Mouse (Mus musculus) hindbrain, embryonic 14.5 days (tissue): ENCODE measurements at regions not wholly inside any gene's neighbourhood (a gene's known extent, or its start where the extent isn't known, plus 50 kb on each side); places are given as distances from the start of the nearest gene placed in this dataset.

Experiments used
- ATAC-seq: fragments of 200-750 bp; cut with Nextera tagmentation; 2 replicates; pipeline ENCODE4 v1.8.0; 2017; ENCODE audit warnings: moderate number of reproducible peaks, mild to moderate bottlenecking, moderate TSS enrichment, moderate library complexity; ENCODE audit not compliant: low FRiP score
- DNase-seq: peaks from one replicate; pipeline ENCODE4 v3.0.0-alpha.2; 2015; ENCODE audit warnings: low spot score
- H3K27ac ChIP-seq: fragments of 300-500 bp; sonication (generic); 2 replicates; pipeline ENCODE4 v1.5.1; 2014; ENCODE audit warnings: mild to moderate bottlenecking, moderate library complexity
- H3K27me3 ChIP-seq: fragments of 300-500 bp; sonication (generic); 2 replicates; pipeline ENCODE4 v1.6.1; 2014; ENCODE audit warnings: mild to moderate bottlenecking, low read length, mixed read lengths; ENCODE audit not compliant: control insufficient read depth, insufficient read depth
- H3K36me3 ChIP-seq: fragments of 300-500 bp; sonication (generic); replicated peaks from 2 replicates; pipeline ENCODE4 v1.6.1; 2014; ENCODE audit not compliant: control insufficient read depth, insufficient read depth
- H3K4me1 ChIP-seq: fragments of 300-500 bp; sonication (generic); replicated peaks from 2 replicates; pipeline ENCODE4 v1.6.1; 2014; ENCODE audit warnings: antibody characterized with exemption, low read length, mixed read lengths; ENCODE audit not compliant: control insufficient read depth, insufficient read depth
- H3K4me2 ChIP-seq: fragments of 300-500 bp; sonication (generic); replicated peaks from 2 replicates; pipeline ENCODE4 v1.6.1; 2014; ENCODE audit warnings: mild to moderate bottlenecking, moderate library complexity
- H3K4me3 ChIP-seq: fragments of 300-500 bp; sonication (generic); replicated peaks from 2 replicates; pipeline ENCODE4 v1.5.1; 2014; ENCODE audit warnings: mild to moderate bottlenecking, low read length
- H3K9ac ChIP-seq: fragments of 300-500 bp; sonication (generic); 2 replicates; pipeline ENCODE4 v1.6.1; 2014
- H3K9me3 ChIP-seq: fragments of 300-500 bp; sonication (generic); 2 replicates; pipeline ENCODE4 v1.6.1; 2016; ENCODE audit warnings: low read length; ENCODE audit not compliant: control insufficient read depth
- WGBS: fragments of 180-500 bp; shearing (Covaris S2); extraction: QIAGEN DNeasy Blood & Tissue Kit; methylation state at CpG from one replicate; pipeline ENCODE4 v1.1.7; 2014; 5-methylcytosine and 5-hydroxymethylcytosine counted together

DNA sequence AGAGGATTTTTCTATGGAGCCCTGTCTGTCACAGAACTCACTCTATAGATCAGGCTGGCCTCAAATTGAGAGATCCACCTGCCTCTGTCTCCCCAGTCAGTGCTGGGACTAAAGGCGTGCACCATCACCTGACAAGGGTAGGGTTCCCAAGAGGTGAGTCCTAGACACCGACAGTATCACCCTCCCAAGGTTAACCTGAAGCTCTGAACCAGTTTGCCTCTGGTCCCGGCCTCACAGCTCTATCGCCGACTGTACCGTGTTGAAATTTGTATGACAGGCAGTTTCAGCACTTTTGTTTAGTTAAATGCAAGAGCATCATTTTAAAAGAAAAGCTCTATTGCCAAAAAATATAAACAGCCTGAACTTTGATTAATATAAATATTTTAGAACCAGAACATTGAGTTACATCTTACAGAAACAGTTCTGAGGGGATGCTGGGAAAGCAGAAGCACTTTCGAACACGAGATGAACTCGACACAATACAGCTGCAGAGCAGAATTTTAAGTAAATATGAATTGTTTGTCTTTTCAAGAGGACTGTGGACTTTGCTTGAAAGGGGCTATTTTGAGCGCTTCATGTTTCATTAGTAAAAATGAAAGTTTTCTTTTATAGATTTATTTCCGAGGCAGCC, 189.2 kb upstream of the Adgrl2 start:
- no peak for ATAC-seq
- H3K36me3 ChIP-seq, result no peaks in the 10 kb centered on the region
- no peak overlapping the region for H3K27ac ChIP-seq
- peaks cover 8% of the 10 kb centered on the region; the same call in 1 of the 2 replicates for H3K4me1 ChIP-seq
- no peak overlapping the region for H3K4me3 ChIP-seq
- H3K9me3 ChIP-seq, result no peaks in the 10 kb centered on the region
- no peak overlapping the region for H3K9ac ChIP-seq
- 79% methylated on average over 11 of the region's 11 CpGs for WGBS
- H3K4me2 ChIP-seq, result no peak overlapping the region
- DNase-seq, result no peak
- H3K27me3 ChIP-seq, result no peaks in the 10 kb centered on the region

DNA sequence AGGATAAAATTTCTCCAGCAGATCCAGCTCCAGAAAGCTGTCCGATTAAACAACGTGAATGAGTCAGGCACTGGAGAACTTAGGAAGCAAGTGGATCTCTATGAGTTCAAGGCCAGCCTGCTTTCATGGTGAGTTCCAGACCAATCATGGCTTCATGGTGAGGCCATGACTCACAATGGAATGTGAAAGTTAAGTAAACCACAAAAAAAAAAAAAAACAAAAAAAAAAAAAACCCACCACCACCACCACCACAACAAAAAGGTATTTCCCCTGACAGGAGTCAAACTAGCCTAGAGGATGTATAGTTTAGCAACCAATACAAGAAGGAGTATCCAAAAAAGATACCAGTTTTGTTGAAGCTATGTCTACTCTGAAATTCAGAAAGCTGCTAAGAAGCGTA, 188.5 kb upstream of the Adgrl2 start:
- ATAC-seq, result no peak
- no peak overlapping the region for H3K9ac ChIP-seq
- H3K4me3 ChIP-seq, result no peak overlapping the region
- H3K27ac ChIP-seq, result no peak overlapping the region
- H3K4me1 ChIP-seq, result 0 out of 2 replicates have a peak, but pooled peaks cover 6% of the 10 kb centered on the region
- 96% methylated on average over 3 of the region's 3 CpGs for WGBS
- no peaks in the 10 kb centered on the region for H3K36me3 ChIP-seq
- H3K9me3 ChIP-seq, result no peaks in the 10 kb centered on the region
- no peak for DNase-seq
- H3K4me2 ChIP-seq, result no peak overlapping the region
- no peaks in the 10 kb centered on the region for H3K27me3 ChIP-seq

DNA sequence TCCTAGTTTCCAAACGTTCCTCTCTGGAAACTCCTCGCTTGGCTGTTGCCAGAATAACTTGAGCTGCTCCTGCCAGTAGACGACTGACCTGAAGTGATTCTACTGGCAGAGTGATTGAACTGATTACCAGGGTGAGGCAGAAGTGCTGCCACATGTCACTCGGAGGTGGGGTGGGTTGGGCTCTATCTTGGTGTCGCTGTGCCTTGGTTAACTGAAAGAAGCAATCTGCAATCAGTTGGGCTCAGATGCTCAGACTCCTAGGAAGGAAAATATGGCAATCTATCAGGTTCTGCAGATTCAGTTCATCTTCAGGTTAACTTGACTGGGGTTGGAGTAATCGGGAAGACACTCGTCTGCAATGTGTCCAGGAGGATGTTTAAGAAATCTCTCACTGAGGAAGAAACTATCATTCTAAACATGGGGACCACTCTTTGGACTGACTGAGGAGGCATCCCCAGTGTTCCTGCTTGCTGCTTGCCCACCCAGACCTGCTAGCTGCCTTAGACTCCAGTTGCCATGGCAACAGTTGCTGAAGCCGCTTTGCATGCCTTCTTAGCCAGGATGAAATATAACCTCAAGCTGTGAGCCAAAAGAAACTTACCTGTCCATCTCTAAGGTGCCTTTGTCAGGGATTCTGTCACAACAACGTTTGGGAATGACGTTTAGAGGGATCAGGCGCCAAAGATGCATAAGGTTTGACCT, 184.5 kb upstream of the Adgrl2 start:
- WGBS, result 66% methylated on average over 11 of the region's 11 CpGs
- DNase-seq (peak; percentile 63), ATAC-seq (no peak)
- Histone ChIP-seq H3K9ac (no peak overlapping the region), H3K9me3 (no peaks in the 10 kb centered on the region), H3K27me3 (no peaks in the 10 kb centered on the region), H3K27ac (no peak overlapping the region), H3K4me1 (0 out of 2 replicates have a peak, but pooled peaks cover 3% of the 10 kb centered on the region), H3K4me3 (no peak overlapping the region), H3K36me3 (no peaks in the 10 kb centered on the region), H3K4me2 (no peak overlapping the region)

DNA sequence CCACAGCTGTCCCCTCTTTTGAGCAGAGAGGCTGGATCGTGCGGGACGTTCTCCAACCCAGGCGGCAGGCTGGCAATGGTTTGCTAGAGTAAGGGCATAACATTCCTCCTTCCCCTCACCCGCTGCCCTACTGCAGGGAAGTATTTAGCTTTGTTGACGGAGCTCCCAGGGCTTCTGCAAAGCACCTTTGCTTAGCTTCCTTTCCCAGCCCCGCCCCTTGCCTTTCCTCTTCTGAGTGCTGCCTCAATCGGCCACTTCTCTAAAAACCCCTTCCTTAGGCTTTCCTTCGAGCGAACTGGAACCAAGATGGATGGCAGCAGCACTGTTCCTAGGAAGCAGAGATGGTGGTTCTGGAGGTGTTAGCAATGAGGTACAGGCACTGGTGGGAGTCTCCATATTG, 183.2 kb upstream of the Adgrl2 start:
- no peak for ATAC-seq
- 51% methylated on average over 10 of the region's 10 CpGs for WGBS
- DNase-seq, result no peak

DNA sequence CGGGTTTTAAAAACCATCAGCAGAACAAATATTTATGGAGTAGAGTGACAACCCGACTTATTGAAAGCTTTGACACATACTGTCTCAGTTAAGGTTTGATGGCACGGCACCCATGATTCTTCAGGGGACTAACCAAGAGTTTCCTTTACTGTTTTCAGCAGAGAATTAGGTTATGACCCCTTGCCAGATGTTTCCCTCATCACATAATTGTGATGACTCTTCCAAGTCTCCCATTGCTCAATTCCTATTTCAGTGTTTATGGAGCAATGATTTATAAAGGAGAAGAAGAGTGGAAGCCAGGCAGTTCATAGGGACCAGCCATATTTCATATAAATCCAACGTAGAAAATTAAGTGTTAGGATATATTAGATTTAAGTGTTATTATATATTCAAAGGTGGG, 181.4 kb upstream of the Adgrl2 start:
- no peak overlapping the region for H3K27ac ChIP-seq
- no peak overlapping the region for H3K4me3 ChIP-seq
- no peak overlapping the region for H3K9ac ChIP-seq
- H3K9me3 ChIP-seq, result no peaks in the 10 kb centered on the region
- H3K27me3 ChIP-seq, result no peaks in the 10 kb centered on the region
- WGBS, result 88% methylated on average over 4 of the region's 4 CpGs
- H3K36me3 ChIP-seq, result no peaks in the 10 kb centered on the region
- no peak for ATAC-seq
- no peak overlapping the region for H3K4me2 ChIP-seq
- H3K4me1 ChIP-seq, result 0 out of 2 replicates have a peak, but pooled peaks cover 3% of the 10 kb centered on the region
- DNase-seq, result no peak

More for the DNA sequence above, 183.2 kb upstream of the Adgrl2 start:
- H3K27me3 ChIP-seq, result no peaks in the 10 kb centered on the region
- no peaks in the 10 kb centered on the region for H3K9me3 ChIP-seq
- no peak overlapping the region for H3K4me3 ChIP-seq
- no peaks in the 10 kb centered on the region for H3K36me3 ChIP-seq
- no peak overlapping the region for H3K4me2 ChIP-seq
- H3K4me1 ChIP-seq, result 0 out of 2 replicates have a peak, but pooled peaks cover 3% of the 10 kb centered on the region
- no peak overlapping the region for H3K27ac ChIP-seq
- no peak overlapping the region for H3K9ac ChIP-seq

DNA sequence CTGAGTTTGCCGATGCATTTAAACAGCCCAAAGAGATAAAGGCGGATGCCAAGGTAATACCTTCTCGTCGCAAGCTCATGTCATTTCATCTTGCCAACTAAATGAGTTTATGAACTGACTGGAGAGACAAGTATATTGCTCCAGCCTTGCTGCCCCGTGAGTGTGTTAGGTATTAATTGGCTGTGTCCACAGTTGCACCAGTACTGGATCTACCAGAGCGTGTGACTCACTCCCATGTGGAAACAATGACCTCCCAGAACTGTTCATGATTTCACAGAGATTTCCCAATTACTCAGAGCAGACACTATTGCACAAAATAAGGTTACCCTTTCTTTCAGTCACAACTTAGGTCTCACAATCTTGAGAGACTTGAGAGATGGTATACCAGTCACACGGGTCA, 179.8 kb upstream of the Adgrl2 start:
- H3K4me1 ChIP-seq, result 0 out of 2 replicates have a peak, but pooled peaks cover 3% of the 10 kb centered on the region
- no peak overlapping the region for H3K4me2 ChIP-seq
- H3K27ac ChIP-seq, result no peak overlapping the region
- no peak overlapping the region for H3K9ac ChIP-seq
- no peak overlapping the region for H3K4me3 ChIP-seq
- no peaks in the 10 kb centered on the region for H3K9me3 ChIP-seq
- no peak for ATAC-seq
- no peaks in the 10 kb centered on the region for H3K36me3 ChIP-seq
- H3K27me3 ChIP-seq, result no peaks in the 10 kb centered on the region
- no peak for DNase-seq
- WGBS, result 78% methylated on average over 7 of the region's 7 CpGs

DNA sequence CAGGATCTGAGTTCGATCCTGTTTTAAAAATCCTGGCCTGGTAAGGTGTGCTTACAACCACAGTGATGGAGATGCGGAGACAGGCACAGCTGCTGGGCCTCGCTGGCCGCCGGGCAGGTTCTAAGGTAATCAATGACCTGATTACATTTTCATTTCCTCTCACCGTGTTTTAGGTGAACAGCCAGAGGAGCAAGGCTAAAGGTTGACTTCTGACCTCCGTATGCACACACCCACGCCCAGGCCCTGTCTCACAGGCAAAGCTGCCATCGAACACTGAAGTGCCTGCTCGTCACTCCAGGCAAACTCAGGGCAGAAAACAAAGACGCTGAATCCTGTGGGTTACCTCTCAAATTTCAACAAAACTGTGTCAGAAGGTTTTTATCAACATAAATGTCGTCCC, 179.1 kb upstream of the Adgrl2 start:
- WGBS, result 69% methylated on average over 12 of the region's 12 CpGs
- no peaks in the 10 kb centered on the region for H3K36me3 ChIP-seq
- ATAC-seq, result no peak

DNA sequence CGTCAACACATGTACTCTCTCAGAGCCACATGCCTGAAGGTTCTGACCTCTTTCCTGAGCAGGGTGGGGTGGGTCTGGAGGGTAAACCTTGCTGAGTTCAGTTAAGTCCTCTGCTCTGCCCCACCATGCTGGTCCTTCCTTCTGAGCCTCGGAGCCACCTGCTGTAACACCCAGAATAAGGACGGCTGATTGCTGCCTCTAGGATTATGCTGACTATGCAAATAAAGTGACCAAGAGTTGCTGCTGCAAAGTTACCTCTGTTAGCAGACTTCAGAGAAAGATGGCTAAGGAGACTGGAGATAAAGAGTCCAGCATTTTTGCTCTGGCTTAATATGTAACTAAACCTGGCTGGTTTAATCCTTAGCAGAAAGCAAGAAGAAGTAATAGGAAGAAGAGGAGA, 177.6 kb upstream of the Adgrl2 start:
- H3K27ac ChIP-seq, result no peak overlapping the region

More for the DNA sequence above, 179.1 kb upstream of the Adgrl2 start:
- H3K27ac ChIP-seq, result no peak overlapping the region
- no peak overlapping the region for H3K4me2 ChIP-seq
- no peaks in the 10 kb centered on the region for H3K4me1 ChIP-seq
- H3K9ac ChIP-seq, result no peak overlapping the region
- no peaks in the 10 kb centered on the region for H3K9me3 ChIP-seq
- H3K4me3 ChIP-seq, result no peak overlapping the region
- no peak for DNase-seq
- no peaks in the 10 kb centered on the region for H3K27me3 ChIP-seq

DNA sequence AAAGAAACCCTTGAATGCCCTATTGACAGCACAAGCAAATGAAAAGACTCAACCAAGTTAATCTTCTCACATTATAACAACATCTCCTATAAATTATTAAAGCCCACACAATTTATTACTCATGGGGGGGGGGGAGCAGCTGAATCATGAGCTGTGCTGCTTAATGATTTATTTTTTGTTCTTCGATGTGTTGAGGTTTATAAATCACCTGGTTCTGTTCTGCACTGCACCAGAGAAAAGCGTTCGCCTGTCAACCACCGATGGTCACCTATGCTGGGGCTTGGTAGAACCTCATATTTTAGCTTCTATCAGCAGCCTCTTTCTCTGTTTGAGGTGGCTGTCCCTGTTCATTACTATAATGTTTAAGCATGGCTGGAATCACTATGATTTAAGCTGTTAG, 174.4 kb upstream of the Adgrl2 start:
- ATAC-seq, result no peak

More for the DNA sequence above, 177.6 kb upstream of the Adgrl2 start:
- Histone ChIP-seq H3K4me1 (no peaks in the 10 kb centered on the region), H3K4me2 (no peak overlapping the region), H3K9me3 (no peaks in the 10 kb centered on the region), H3K4me3 (no peak overlapping the region), H3K9ac (no peak overlapping the region), H3K27me3 (no peaks in the 10 kb centered on the region), H3K36me3 (no peaks in the 10 kb centered on the region)
- ATAC-seq (no peak), DNase-seq (no peak)
- 59% methylated on average over 3 of the region's 3 CpGs for WGBS

More for the DNA sequence above, 174.4 kb upstream of the Adgrl2 start:
- no peak overlapping the region for H3K9ac ChIP-seq
- 85% methylated on average over 4 of the region's 4 CpGs for WGBS
- H3K4me1 ChIP-seq, result no peaks in the 10 kb centered on the region
- no peak overlapping the region for H3K27ac ChIP-seq
- DNase-seq, result no peak
- no peaks in the 10 kb centered on the region for H3K27me3 ChIP-seq
- no peak overlapping the region for H3K4me3 ChIP-seq
- H3K4me2 ChIP-seq, result no peak overlapping the region
- no peaks in the 10 kb centered on the region for H3K36me3 ChIP-seq
- H3K9me3 ChIP-seq, result no peaks in the 10 kb centered on the region
